Mouse (Mus musculus): ENCODE data around the gene Zfp280b.
A peak's percentile ranks its signal among the peaks of the same experiment; 100 is the strongest.
"Not testable (repeated sequence)": the region's sequence is repeated elsewhere in the genome, so short reads cannot be mapped to it uniquely, and the experiment has no call there.

Gene Zfp280b

GRCm38 (mm10) chr10:76031511-76032401 is 694 bp upstream of the Zfp280b start:
- DNase-seq: no peak

GRCm38 (mm10) chr10:76033119-76033455 is 637 bp downstream of the Zfp280b start:
- no peak for DNase-seq

- no peak for DNase-seq
These were observed 1.7 kb downstream of the Zfp280b start for GRCm38 (mm10) chr10:76034001-76034600.

GRCm38 (mm10) chr10:76035277-76035676 is 2.8 kb downstream of the Zfp280b start:
- DNase-seq: no peak

- DNase-seq: no peak
These were observed 4.5 kb downstream of the Zfp280b start for GRCm38 (mm10) chr10:76036962-76037361.

- no peak for DNase-seq
These were observed 12.9 kb downstream of the Zfp280b start for GRCm38 (mm10) chr10:76045343-76045742.

GRCm38 (mm10) chr10:76046754-76047153 is 14.3 kb downstream of the Zfp280b start:
- DNase-seq: no peak

GRCm38 (mm10) chr10:76047182-76047869 is 14.9 kb downstream of the Zfp280b start:
- DNase-seq: no peak

GRCm38 (mm10) chr10:76048967-76049366 is 16.5 kb downstream of the Zfp280b start:
- DNase-seq: no peak

- no peak for DNase-seq
These were observed 19.4 kb downstream of the Zfp280b start for GRCm38 (mm10) chr10:76051860-76052259.

GRCm38 (mm10) chr10:76062439-76062838 is 30.0 kb downstream of the Zfp280b start:
- DNase-seq: no peak

- DNase-seq: peak; percentile 38
These were observed 35.5 kb downstream of the Zfp280b start for GRCm38 (mm10) chr10:76067674-76068613.

- DNase-seq: not testable (repeated sequence)
These were observed 39.6 kb downstream of the Zfp280b start for GRCm38 (mm10) chr10:76072080-76072479.

- DNase-seq: not testable (repeated sequence)
These were observed 44.6 kb downstream of the Zfp280b start for GRCm38 (mm10) chr10:76077008-76077407.
